Comparison of ENCODE assay signal across 8 mouse cellular contexts in genomic region chr2:62412081-62412821, GRCm38 (mm10). TPM values are rescaled to one million over a fixed set of nuclear protein-coding genes. Genes with fewer than 3 reads are reported as not detected.
DNase-seq lines count a peak whose midpoint lies in the region; ATAC-seq and TF ChIP-seq lines count a peak whose summit lies in the region.

Gene Dpp4 (minus strand): TSS chr2:62412231.

- no peak for DNase-seq in left cerebral cortex, adult 2 months (ENCODE audit: extremely low spot score in 1 of 2, low spot score in 2 of 2)
- DNase-seq in left cerebral cortex, adult 9 months (ENCODE audit: low spot score in 2 of 2), result no peak
- DNase-seq in intestine, embryonic 14.5 days (ENCODE audit: low spot score), result no peak
- no peak for DNase-seq in urinary bladder, postnatal 4 days (ENCODE audit: low spot score in 2 of 2)
- DNase-seq in embryo, embryonic 10 days (ENCODE audit: low spot score), result no peak
- no peak for DNase-seq in lung, postnatal 10 days

- ATAC-seq in intestine, embryonic 14.5 days (replicated peaks; ENCODE audit: low FRiP score, low TSS enrichment, low read depth), result peak; percentile 34
- no peak for ATAC-seq in neural tube, embryonic 12.5 days (ENCODE audit: low FRiP score, low read depth)

- H3K27me3 ChIP-seq in intestine, embryonic 14.5 days (replicated peaks; ENCODE audit: control insufficient read depth, insufficient read depth, low read length), result no peaks in the 10 kb centered on the region
- H3K27me3 ChIP-seq in neural tube, embryonic 12.5 days (replicated peaks), result peaks cover 18% of the 10 kb centered on the region

- H3K36me3 ChIP-seq in intestine, embryonic 14.5 days (ENCODE audit: control insufficient read depth, insufficient read depth, low read length), result no peaks in the 10 kb centered on the region
- H3K36me3 ChIP-seq in neural tube, embryonic 12.5 days, result no peaks in the 10 kb centered on the region

- intact Hi-C loops in left cerebral cortex, adult 2 months (cut with DNase I), result no loop called here

- peak within 1 kb of the TSS; percentile 83 for H3K4me2 ChIP-seq in intestine, embryonic 14.5 days (ENCODE audit: low read length)
- H3K4me2 ChIP-seq in neural tube, embryonic 12.5 days (replicated peaks), result peak within 1 kb of the TSS; percentile 84

- peak within 1 kb of the TSS; percentile 47 for H3K4me3 ChIP-seq in left cerebral cortex, adult 2 months
- H3K4me3 ChIP-seq in cortical plate, adult 2 months (ENCODE audit: insufficient read depth, low read length), result peak within 1 kb of the TSS; percentile 31
- H3K4me3 ChIP-seq in intestine, embryonic 14.5 days (ENCODE audit: low read depth, low read length), result peak within 1 kb of the TSS; percentile 48
- H3K4me3 ChIP-seq in neural tube, embryonic 12.5 days, result peak within 1 kb of the TSS; percentile 39

- WGBS in intestine, embryonic 14.5 days, result 52% methylated on average over 13 of the region's 13 CpGs
- 62% methylated on average over 13 of the region's 13 CpGs for WGBS in neural tube, embryonic 12.5 days

- no peak for TF ChIP-seq CTCF in left cerebral cortex, adult 2 months (IDR thresholded peaks at IDR 0.05)
- TF ChIP-seq CTCF in cortical plate, adult 2 months (IDR thresholded peaks at IDR 0.05; ENCODE audit: extremely low read depth, insufficient read depth, low read length), result no peak

- H3K9me3 ChIP-seq in intestine, embryonic 14.5 days (ENCODE audit: control insufficient read depth, low read length), result no peaks in the 10 kb centered on the region
- H3K9me3 ChIP-seq in neural tube, embryonic 12.5 days, result no peaks in the 10 kb centered on the region

- H3K4me1 ChIP-seq in cortical plate, adult 2 months (ENCODE audit: control insufficient read depth, insufficient read depth, low read length), result no peaks in the 10 kb centered on the region
- H3K4me1 ChIP-seq in intestine, embryonic 14.5 days (replicated peaks; ENCODE audit: control insufficient read depth, insufficient read depth, low read length), result peaks cover 6% of the 10 kb centered on the region; the same call in 1 of the 2 replicates
- peaks cover 7% of the 10 kb centered on the region for H3K4me1 ChIP-seq in neural tube, embryonic 12.5 days

- no peak within 1 kb of the TSS for H3K27ac ChIP-seq in left cerebral cortex, adult 2 months
- H3K27ac ChIP-seq in cortical plate, adult 2 months (ENCODE audit: insufficient read depth, low read length), result no peak within 1 kb of the TSS
- peak within 1 kb of the TSS; percentile 77 for H3K27ac ChIP-seq in intestine, embryonic 14.5 days (ENCODE audit: low read depth)
- H3K27ac ChIP-seq in neural tube, embryonic 12.5 days, result no peak within 1 kb of the TSS

- no peak for TF ChIP-seq POLR2A in cortical plate, adult 2 months (IDR thresholded peaks at IDR 0.05; ENCODE audit: extremely low read depth, insufficient read depth, low read length)

- H3K9ac ChIP-seq in intestine, embryonic 14.5 days (ENCODE audit: low read length), result peak within 1 kb of the TSS; percentile 54
- no peak within 1 kb of the TSS for H3K9ac ChIP-seq in neural tube, embryonic 12.5 days

RNA-seq across cellular contexts. Expression of gene Dpp4, which starts in this region (rescaled TPM):
- 1 to 10 TPM; 1.4 to 4.6 TPM for total RNA-seq in left cerebral cortex, adult 2 months (2021)
- polyA plus RNA-seq in cortical plate, adult 2 months (2012; rRNA removed), result 2.9 and 3.5 TPM in 2 replicates
- 69.2 and 69.8 TPM in 2 replicates for polyA plus RNA-seq in intestine, embryonic 14.5 days (2014; fragmentation: Nextera tagmentation; extraction: Ambion mirVana)
- polyA plus RNA-seq in neural tube, embryonic 12.5 days (2016; fragmentation: Nextera tagmentation; extraction: Ambion mirVana), result 0.91 and 1.2 TPM in 2 replicates

Comparison
In these comparisons a context has a peak if more than half of its experiments do, and no peak if none do; other contexts are left out.
1. RNA of gene Dpp4 (polyA plus RNA-seq): 69.2 to 69.8 TPM in intestine, embryonic 14.5 days; 2.9 to 3.5 TPM in cortical plate, adult 2 months and 0.91 to 1.2 TPM in neural tube, embryonic 12.5 days; every median in the first group is over 10 times any median in the second.
2. Peak in every context shown above with its lines, with median percentiles within 50 percentile points of each other: H3K4me3 ChIP-seq.